Mouse (Mus musculus): ENCODE results near the gene Nisch.

Nisch gene

GRCm38 (mm10) chr14:31216846-31217245 lies at the start of gene Nisch:
Gene Nisch, minus strand, starts transcription at chr14:31216946.
- no peak for DNase-seq (ENCODE audit: low spot score in 2 of 2)

GRCm38 (mm10) chr14:31260932-31261331 lies 44.2 kb upstream of the Nisch start:
- DNase-seq (ENCODE audit: low spot score in 2 of 2): no peak

GRCm38 (mm10) chr14:31260374-31260773 lies 43.6 kb upstream of the Nisch start:
- no peak for DNase-seq (ENCODE audit: low spot score in 2 of 2)

- DNase-seq (ENCODE audit: low spot score in 2 of 2): no peak
These were observed 41.8 kb upstream of the Nisch start for GRCm38 (mm10) chr14:31258476-31259050.

GRCm38 (mm10) chr14:31252091-31252490 lies 35.3 kb upstream of the Nisch start:
- no peak for DNase-seq (ENCODE audit: low spot score in 2 of 2)

GRCm38 (mm10) chr14:31251626-31252025 lies 34.9 kb upstream of the Nisch start:
- DNase-seq (ENCODE audit: low spot score in 2 of 2): no peak

- peak; percentile 97 to 98 for DNase-seq (ENCODE audit: low spot score in 2 of 2)
These were observed 34.4 kb upstream of the Nisch start, which contains the start of the genes Phf7 and Bap1 for GRCm38 (mm10) chr14:31251084-31251604. Gene Phf7, minus strand, starts transcription at chr14:31251317. Gene Bap1, plus strand, starts transcription at chr14:31251450.

GRCm38 (mm10) chr14:31250222-31251083 lies 33.7 kb upstream of the Nisch start:
- peak in 1 of 2 experiments; percentile 31 for DNase-seq (ENCODE audit: low spot score in 2 of 2)

GRCm38 (mm10) chr14:31248396-31248795 lies 31.6 kb upstream of the Nisch start:
- no peak for DNase-seq (ENCODE audit: low spot score in 2 of 2)

GRCm38 (mm10) chr14:31245946-31246345 lies 29.2 kb upstream of the Nisch start:
- DNase-seq (ENCODE audit: low spot score in 2 of 2): no peak

GRCm38 (mm10) chr14:31244777-31245176 lies 28.0 kb upstream of the Nisch start:
- no peak for DNase-seq (ENCODE audit: low spot score in 2 of 2)

- no peak for DNase-seq (ENCODE audit: low spot score in 2 of 2)
These were observed 23.8 kb upstream of the Nisch start for GRCm38 (mm10) chr14:31240528-31240927.

GRCm38 (mm10) chr14:31237101-31237882 lies 20.5 kb upstream of the Nisch start:
- no peak for DNase-seq (ENCODE audit: low spot score in 2 of 2)

GRCm38 (mm10) chr14:31233996-31234591 lies 17.3 kb upstream of the Nisch start:
- DNase-seq (ENCODE audit: low spot score in 2 of 2): peak; percentile 88 to 93

- no peak for DNase-seq (ENCODE audit: low spot score in 2 of 2)
These were observed 16.6 kb upstream of the Nisch start for GRCm38 (mm10) chr14:31233070-31233995.

GRCm38 (mm10) chr14:31232404-31233069 lies 15.8 kb upstream of the Nisch start:
- no peak for DNase-seq (ENCODE audit: low spot score in 2 of 2)

- DNase-seq (ENCODE audit: low spot score in 2 of 2): no peak
These were observed 13.7 kb upstream of the Nisch start for GRCm38 (mm10) chr14:31230442-31230841.

GRCm38 (mm10) chr14:31228234-31228633 lies 11.5 kb upstream of the Nisch start:
- no peak for DNase-seq (ENCODE audit: low spot score in 2 of 2)

GRCm38 (mm10) chr14:31226978-31227377 lies 10.2 kb upstream of the Nisch start:
- DNase-seq (ENCODE audit: low spot score in 2 of 2): peak; percentile 52 to 59

- no peak for DNase-seq (ENCODE audit: low spot score in 2 of 2)
These were observed 920 bp upstream of the Nisch start, which contains the start of gene Sema3g for GRCm38 (mm10) chr14:31217666-31218065. Gene Sema3g, plus strand, starts transcription at chr14:31217860.

Measured in right cerebral cortex, adult 2 months (tissue).